In the genomic region with DNA sequence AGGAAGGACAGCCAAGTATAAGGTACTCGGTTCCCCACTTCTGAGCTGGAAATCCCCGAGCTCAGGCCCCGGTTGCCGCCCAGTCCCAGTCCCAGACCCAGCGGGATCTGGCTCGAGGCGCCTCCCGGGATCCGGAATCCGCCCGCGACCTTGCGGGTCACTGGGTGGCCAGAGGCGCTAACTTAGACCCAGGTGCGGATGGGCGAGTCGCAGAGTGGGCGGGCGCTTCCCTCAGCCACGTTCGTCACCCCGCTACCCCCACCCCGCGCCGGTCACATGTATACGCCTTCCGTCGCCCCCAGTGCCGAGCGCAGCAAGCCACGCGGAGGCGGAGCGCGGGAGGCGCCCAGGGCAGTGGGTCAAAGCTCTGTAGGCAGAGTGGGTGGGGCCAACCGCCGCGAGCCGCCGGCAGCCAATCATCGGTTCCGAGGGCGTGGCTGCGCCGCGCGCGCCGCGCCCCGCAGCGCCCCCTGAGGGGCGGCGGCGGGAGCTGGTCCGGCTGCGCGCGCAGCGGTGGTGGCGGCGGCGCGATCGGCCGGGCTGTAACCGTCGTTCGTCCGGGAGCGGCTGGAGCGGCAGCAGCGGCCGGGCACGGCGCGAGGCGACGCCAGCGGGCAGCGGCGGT, we compare ENCODE assay signal across 8 mouse cellular contexts. TPM values are rescaled to one million over a fixed set of nuclear protein-coding genes. Genes with fewer than 3 reads are reported as not detected.
DNase-seq lines count a peak whose midpoint lies in the region; ATAC-seq and TF ChIP-seq lines count a peak whose summit lies in the region.

No protein-coding gene starts in this region.

- H3K9me3 ChIP-seq in E14TG2a.4 (ENCODE audit: low read length) = no peaks in the 10 kb centered on the region
- H3K9me3 ChIP-seq in forebrain, embryonic 13.5 days (replicated peaks) = no peaks in the 10 kb centered on the region
- H3K9me3 ChIP-seq in neural tube, embryonic 15.5 days (replicated peaks) = no peaks in the 10 kb centered on the region

- no peak for TF ChIP-seq CTCF in E14TG2a.4 (conservative IDR thresholded peaks at IDR 0.05; ENCODE audit: low read length)

- peak overlapping the region; percentile 95 for H3K9ac ChIP-seq in forebrain, embryonic 13.5 days
- peak overlapping the region; percentile 94 for H3K9ac ChIP-seq in neural tube, embryonic 15.5 days (replicated peaks)

- H3K36me3 ChIP-seq in E14TG2a.4 (ENCODE audit: insufficient read depth, low read length) = peaks cover 17% of the 10 kb centered on the region
- H3K36me3 ChIP-seq in forebrain, embryonic 13.5 days (ENCODE audit: poor library complexity, severe bottlenecking) = no peaks in the 10 kb centered on the region
- no peaks in the 10 kb centered on the region for H3K36me3 ChIP-seq in neural tube, embryonic 15.5 days

- intact Hi-C loops in heart, postnatal 14 days (cut with DNase I) = loop anchor here (2.0 to 5.0 kb wide), 3 partner anchors 15 to 78 kb away; partner anchors contain the start of gene Khdrbs1

- ATAC-seq in forebrain, embryonic 13.5 days = peak; percentile 95
- ATAC-seq in neural tube, embryonic 15.5 days (ENCODE audit: low FRiP score) = peak; percentile 95

- peak; percentile 92 for DNase-seq in c-Kit-positive CD71-positive TER-119-positive erythroid progenitor cells, embryonic 14.5 days (ENCODE audit: low spot score)
- DNase-seq in heart, postnatal 14 days = peak; percentile 97 to 98
- peak; percentile 95 for DNase-seq in layer of hippocampus, adult 11-12 months (ENCODE audit: low spot score)
- peak; percentile 99 for DNase-seq in lung, adult 18-20 months
- DNase-seq in testis, postnatal 14 days (ENCODE audit: low spot score) = peak; percentile 98

- WGBS in forebrain, embryonic 13.5 days = under 1% methylated on average over 52 of the region's 83 CpGs
- under 1% methylated on average over 78 of the region's 83 CpGs for WGBS in neural tube, embryonic 15.5 days

- H3K4me2 ChIP-seq in forebrain, embryonic 13.5 days = peak overlapping the region; percentile 75
- H3K4me2 ChIP-seq in neural tube, embryonic 15.5 days = peak overlapping the region; percentile 88

- H3K27me3 ChIP-seq in E14TG2a.4 (ENCODE audit: insufficient read depth, low read length) = no peaks in the 10 kb centered on the region
- no peaks in the 10 kb centered on the region for H3K27me3 ChIP-seq in forebrain, embryonic 13.5 days
- H3K27me3 ChIP-seq in neural tube, embryonic 15.5 days (replicated peaks) = no peaks in the 10 kb centered on the region

- peak overlapping the region; percentile 92 for H3K27ac ChIP-seq in forebrain, embryonic 13.5 days
- H3K27ac ChIP-seq in neural tube, embryonic 15.5 days (replicated peaks) = peak overlapping the region; percentile 93

- H3K4me1 ChIP-seq in E14TG2a.4 (replicated peaks; ENCODE audit: low read depth, low read length) = peaks cover 73% of the 10 kb centered on the region
- H3K4me1 ChIP-seq in forebrain, embryonic 13.5 days = peaks cover 29% of the 10 kb centered on the region
- peaks cover 40% of the 10 kb centered on the region for H3K4me1 ChIP-seq in neural tube, embryonic 15.5 days

- H3K4me3 ChIP-seq in E14TG2a.4 (replicated peaks; ENCODE audit: low read length) = peak overlapping the region; percentile 92
- peak overlapping the region; percentile 92 for H3K4me3 ChIP-seq in forebrain, embryonic 13.5 days
- H3K4me3 ChIP-seq in neural tube, embryonic 15.5 days (replicated peaks) = peak overlapping the region; percentile 89

RNA-seq across cellular contexts. Expression of gene Ptp4a2, which starts 8.8 kb away (rescaled TPM):
- 358 and 389 TPM in 2 replicates for polyA plus RNA-seq in forebrain, embryonic 13.5 days (2015; fragmentation: Nextera tagmentation; extraction: Ambion mirVana)
- 100 to 1,000 TPM; 212 to 215 TPM for total RNA-seq in heart, postnatal 14 days (2021)
- 217 and 247 TPM in 2 replicates for polyA plus RNA-seq in neural tube, embryonic 15.5 days (2015; fragmentation: Nextera tagmentation; extraction: Ambion mirVana)

Comparison
In these comparisons a context has a peak if more than half of its experiments do, and no peak if none do; other contexts are left out.
1. Peak in every context shown above with its lines: DNase-seq, ATAC-seq, H3K4me3 ChIP-seq and H3K27ac ChIP-seq.